Mouse (Mus musculus) WW6 (cell line): ENCODE data around the gene Zfp764.
"Not testable (repeated sequence)": the region's sequence is repeated elsewhere in the genome, so short reads cannot be mapped to it uniquely, and the experiment has no call there.

Source experiments
- DNase-seq: peaks from one replicate; pipeline ENCODE4 v3.0.0-alpha.2; 2013; ENCODE audit warnings: low read depth, low spot score

Zfp764 gene

DNA sequence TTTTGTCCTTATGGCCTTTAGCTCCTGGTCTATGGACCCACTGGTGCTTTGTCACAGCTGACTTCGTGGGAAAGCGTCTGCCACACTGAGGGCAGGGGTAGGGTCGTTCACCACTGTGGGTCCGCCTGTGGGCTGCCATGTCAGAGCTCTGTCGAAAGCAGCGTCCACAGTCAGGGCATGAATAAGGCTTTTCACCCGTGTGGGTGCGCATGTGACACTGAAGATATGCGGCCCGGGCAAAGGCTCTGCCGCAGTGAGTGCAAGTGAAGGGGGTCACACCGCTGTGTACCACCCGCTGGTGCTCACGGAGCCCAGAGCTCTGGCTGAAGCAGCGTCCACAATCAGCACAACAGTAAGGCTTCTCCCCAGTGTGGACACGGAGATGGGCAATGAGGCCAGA is 15.1 kb downstream of the Zfp764 start:
- no peak for DNase-seq

DNA sequence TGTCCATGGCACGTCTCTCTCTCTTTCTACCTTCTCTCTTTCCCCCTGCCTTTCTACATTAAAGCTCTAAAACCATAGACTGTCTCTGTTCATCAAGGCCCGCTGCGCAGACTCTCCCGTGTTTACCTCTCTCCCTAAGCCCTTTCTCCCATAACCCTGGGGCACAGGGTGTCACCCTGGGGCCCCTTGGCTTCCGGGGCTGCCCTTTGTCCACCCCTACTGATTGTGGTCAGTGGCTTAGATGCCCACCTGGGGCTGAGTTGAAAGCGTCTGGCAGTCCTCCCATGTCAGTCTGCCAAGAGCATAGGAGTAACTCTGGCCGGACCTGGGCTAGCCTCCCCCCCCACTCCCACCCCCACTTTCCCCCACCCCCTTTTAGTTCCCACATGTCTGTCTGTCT is 16.3 kb downstream of the Zfp764 start:
- no peak for DNase-seq

DNA sequence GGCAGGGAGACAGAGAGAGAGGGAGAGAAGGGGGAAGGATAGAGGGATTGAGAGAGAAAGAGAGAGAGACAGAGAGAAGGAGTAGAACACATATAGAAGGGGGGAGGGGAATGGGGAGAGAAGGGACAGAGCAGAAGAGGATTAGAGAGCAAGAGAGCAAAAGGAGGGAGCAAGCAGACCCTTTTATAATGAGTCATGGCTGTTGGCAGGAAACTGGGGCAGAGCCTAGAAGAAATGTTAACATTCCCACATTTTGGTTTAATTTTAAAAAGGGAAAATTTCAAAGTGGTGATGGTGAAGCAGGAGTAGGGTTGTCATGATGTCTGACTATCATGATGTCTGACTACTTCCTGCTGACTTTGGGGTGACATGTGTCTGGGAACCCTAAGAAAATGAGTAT is 18.4 kb downstream of the Zfp764 start:
- not testable (repeated sequence) for DNase-seq

DNA sequence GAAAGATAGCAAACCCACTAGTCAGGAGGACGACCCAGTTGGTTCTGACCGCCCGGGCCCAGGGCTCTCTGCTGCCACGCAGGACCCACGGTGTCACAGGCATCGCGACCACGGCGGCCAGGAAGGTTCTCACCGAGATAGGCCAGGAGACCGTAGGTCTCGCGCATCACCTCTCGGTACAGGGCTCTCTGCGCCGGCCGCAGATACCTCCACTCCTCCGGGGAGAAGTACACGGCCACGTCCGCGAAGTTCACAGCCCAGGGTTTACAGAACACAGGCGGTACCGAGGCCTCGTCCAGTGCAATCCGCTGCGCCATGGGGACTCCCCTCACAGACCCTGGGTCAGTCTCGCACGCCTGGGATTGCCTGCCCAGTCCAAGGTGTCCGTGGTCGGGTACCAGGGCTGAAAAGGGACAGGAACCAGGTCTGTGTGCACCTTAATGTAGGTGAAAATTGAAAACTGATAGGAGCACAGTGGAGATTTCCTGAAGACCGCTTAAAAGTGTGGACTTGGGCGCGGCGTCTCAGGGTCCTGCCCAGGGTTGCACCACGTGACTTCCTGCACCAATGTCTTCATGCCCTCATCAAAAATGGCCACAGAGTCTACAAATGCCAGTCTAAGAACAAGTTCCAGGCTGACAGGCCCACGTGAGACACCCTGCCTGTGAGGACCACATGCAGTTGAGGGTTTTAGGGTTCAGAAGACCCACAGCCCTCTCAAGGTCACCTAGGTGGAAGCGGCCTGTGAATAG is 19.8 kb downstream of the Zfp764 start, which contains the start of gene 9130019O22Rik:
Gene 9130019O22Rik, minus strand, starts transcription at position 526 of the 752 bp plus-strand sequence.
- DNase-seq, result peak; percentile 65

DNA sequence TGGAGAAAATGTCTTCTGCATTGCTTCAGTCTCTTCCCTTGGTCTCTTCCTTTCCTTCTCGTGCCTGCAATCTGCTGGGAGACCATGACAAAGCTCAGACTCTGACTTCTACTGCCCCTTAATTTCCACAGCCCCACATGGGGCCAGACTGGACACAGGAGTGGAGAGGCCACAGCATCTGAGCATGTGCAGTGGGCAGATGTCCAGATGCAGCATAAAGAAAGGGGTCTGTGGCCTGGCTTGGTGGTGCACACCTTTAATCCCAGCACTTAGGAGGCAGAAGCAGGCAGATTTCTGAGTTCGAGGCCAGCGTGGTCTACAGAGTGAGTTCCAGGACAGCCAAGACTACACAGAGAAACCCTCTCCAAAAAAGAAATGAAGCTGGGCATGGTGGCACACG is 21.1 kb downstream of the Zfp764 start:
- not testable (repeated sequence) for DNase-seq

DNA sequence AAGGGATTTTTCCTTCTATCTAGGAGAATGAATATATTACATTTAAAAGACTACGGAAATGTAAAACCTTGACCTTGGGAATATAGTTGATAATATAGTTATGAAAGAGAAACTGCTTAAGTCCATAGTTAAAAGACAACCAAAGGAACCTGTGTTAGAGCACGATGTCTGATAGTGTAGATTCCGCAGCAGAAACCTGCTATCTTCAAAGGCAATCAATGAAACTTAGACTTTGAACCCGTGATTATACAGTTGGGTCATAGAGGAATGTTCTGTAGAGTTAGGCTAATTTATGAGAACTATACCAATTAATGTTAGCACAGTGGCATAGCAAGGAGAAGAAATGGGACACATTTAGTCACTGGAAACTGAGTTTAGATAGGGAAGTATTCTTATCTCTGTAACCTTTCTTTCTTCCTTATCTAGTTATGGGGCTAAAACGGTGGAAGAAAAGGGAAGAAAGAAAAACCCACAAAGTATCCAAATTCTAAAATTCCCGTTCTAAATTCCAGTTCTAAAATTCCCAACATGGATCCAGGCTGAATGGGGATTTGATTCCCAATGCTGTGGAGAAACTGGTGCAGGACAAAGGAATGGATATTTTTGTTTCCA is 28.2 kb downstream of the Zfp764 start:
- DNase-seq, result no peak

DNA sequence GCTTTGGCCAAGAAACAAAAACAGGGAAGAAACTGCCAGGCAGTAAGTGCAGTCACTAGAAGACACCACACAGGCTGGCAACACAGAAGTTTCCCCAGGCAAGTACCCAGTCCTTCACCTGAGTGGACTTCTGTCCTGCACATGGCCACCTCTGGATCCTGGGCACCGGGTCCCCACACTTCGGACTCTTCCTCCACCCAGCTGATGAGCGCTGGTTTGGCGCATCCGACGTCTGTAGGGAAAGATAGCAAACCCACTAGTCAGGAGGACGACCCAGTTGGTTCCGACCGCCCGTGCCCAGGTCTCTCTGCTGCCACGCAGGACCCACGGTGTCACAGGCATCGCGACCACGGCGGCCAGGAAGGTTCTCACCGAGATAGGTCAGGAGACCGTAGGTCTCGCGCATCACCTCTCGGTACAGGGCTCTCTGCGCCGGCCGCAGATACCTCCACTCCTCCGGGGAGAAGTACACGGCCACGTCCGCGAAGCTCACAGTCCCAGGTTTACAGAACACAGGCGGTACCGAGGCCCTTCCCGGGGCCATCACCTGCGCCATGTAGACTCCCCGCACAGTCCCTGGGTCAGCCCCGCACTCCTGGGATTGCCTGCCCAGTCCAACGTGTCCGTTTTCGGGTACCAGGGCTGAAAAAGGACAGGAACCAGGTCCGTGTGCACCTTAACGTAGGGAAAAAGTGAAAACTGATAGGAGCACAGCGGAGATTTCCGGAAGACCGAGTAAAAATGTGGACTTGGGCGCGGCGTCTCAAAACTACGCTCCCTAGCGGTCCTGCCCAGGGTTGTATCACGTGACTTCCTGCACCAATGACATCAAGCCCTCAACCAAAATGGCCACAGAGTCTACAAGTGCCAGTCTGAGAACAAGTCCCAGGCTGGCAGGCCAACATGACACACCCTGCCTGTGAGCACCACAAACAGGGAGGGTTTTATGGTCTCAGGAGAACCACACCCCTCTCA is 31.1 kb downstream of the Zfp764 start, which contains the start of gene Zfp747:
Gene Zfp747, minus strand, starts transcription at position 780 of the 975 bp plus-strand sequence.
- DNase-seq, result peak; percentile 81

DNA sequence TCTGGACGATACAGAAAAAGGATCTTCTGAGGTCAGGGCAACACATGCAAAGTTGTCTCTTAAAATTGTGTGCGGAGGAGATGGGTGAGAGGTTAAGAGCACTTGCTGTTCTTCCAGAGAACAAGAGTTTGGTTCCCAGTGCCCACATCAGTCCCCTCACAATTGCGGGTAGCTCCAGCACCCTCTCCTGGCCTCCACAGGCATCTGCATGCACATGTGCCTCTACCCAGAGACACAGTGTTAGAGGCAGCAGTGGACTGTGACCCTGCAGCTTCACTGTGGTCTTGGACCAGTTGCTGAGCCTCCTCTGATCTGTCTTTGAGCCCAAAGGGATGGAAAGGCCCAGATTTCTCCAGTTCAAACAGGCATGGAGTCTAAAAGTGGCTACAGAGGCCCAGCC is 34.8 kb downstream of the Zfp764 start:
- DNase-seq, result not testable (repeated sequence)

DNA sequence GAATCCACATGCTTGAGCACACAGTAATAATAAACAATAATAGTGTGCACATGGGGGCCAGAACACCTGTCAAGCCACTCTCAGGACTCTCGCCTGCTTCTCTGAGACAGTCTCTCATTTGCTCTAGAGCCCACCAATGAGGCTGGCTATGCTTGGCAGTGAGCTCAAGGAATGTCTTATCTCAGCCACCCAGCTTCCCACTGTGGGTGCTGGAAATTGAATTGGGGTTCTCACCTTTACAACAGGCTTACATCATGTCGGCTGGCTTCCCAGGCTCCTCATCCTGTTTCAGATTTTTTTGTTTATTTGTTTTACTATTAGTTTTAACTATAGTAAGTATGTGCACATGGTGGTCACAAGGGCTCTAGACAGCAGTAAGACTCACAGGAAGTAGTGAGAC is 35.4 kb downstream of the Zfp764 start:
- no peak for DNase-seq

DNA sequence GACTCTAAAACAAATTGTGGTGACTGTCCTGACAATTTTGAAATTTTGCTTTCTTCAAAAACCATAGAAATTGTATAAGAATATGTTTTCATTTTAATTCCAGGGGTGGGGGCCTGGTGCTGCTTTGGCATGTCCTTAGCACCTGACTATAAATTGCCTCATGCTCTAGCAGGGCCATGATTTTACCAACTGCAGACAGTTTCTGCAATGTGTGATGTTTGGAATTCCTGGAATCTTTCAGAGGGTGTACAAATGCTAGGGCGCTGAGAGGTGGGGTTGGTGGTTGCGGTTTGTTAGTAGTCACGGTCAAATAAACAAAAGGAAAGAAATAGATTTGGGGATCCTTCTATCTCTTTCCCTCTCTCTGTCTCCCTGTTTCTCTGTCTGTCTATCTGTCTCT is 40.4 kb downstream of the Zfp764 start:
- DNase-seq, result no peak

DNA sequence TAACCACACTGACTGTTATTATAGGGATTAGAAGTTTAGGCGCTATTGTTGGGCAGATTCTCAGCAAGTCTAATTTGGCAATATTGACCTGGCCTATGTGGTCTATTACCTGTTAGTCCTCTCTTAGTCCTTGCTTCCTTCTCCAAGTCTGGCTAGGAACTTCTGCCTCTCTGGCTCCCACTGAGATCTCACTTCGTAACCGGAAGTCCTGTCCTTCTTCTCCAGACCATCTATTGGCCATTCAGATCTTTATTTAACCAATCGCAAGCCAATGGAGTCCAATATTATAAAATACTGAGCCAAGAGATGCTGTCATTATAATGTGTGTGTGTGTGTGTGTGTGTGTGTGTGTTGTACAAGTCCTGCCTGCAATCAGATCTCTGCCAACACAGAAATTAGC is 42.5 kb downstream of the Zfp764 start:
- DNase-seq, result no peak

DNA sequence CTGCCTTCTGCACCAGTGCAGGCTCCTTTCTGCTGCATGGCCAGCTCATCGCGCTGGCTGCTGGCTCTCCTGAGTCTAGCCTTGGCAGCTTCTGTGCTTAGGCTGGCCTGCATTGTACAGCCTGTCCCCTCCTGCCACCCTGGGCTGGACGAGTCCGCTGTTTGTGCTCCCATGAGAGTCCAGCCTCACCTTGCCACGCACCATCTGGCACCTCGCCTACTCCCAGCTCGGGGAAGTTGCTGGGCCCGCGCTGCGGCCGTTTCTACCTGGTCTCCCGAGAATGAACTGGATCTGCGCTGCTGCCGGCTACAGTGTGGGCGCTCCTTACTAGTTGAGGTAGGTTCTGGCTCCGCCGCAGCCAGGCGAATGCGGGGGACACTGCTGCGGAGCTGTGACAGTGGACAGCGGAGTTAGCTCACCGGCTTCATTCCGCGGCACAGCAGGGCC is 43.1 kb downstream of the Zfp764 start:
- no peak for DNase-seq

DNA sequence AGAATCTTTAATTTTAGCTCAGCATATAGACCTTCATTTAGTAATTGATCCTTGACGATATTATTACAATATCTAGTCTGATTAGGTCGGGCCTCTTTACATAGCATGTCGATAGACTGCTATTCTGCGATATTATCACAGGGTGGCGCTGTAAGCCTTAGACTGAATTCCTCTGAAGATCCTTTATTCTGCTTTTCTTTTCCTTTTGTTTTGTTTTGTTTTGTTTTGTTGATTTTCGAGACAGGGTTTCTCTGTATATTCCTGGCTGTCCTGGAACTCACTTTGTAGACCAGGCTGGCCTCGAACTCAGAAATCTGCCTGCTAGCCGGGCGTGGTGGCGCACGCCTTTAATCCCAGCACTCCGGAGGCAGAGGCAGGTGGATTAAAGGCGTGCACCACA is 44.2 kb downstream of the Zfp764 start:
- DNase-seq, result not testable (repeated sequence)

DNA sequence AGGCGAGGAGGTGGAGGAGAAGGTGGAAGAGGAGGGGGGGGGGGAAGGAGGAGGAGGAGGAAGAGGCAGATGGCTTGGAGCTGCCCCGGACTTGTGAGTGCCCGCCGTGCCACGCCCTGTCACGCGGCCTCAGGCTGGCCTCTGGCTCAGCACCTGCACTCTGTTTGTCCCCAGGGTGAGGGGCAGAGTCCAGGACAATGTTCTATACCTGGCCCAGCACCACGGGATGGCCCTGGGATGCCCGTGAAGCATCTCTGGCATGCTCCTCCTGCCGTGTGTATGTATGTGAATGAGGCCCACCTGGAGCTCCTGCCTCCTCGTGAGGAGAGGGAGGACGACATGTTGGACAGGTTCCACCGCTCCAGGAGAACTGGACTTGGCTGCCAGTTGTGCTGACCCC is 45.2 kb downstream of the Zfp764 start:
- DNase-seq, result no peak

DNA sequence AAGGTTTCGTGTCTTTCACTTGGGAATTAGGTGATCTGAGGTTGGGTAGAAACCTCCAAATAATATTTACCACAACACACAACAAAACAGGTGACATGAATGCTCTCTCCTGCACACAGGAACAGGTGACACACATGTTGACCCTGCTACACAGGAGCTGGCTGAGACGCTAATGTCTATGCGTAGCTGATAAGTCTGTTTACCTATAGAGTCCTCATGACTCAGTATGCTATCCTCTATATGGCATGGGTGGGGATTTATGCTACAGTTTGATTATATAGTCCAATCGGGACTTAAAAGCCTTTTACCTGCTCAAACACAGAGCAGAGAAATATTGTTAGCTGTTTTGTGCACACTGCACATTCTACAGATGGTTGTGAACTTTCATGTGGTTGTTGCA is 46.4 kb downstream of the Zfp764 start:
- DNase-seq, result no peak

DNA sequence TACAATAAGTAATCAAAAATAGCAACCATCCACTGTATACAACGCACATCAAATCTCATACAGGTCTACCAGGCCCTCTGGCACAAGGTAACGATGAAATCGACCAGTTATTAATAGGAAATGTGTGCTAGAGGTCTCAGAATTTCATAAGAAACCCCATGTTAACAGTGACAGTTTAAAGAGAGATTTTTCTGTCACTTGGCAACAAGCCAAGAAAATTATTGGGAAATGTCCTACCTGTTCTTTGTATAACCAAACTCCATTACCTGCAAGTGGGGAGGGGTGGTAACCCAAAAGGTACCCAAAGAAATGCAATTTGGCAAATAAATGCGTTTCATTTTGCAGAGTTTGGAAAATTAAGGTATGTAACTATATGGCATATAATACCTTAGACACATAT is 48.1 kb downstream of the Zfp764 start:
- no peak for DNase-seq

DNA sequence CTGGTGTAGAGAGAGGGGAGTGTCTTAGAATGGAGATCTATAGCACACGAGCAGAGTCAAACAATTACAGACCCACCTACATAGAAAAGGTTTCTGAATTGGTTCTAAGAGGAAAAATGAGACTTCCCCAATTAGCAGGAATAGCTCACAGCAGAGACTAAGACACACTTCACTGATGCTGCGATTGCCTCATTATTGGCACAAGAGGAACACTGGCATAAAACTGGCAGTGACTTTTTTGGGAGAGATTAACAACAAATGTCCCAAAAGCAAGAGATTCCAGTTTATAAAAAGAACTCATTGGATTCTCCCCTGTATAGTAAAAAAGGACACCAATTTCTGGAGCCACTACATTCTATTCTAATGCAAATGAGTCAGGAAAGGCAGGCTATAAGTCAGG is 48.8 kb downstream of the Zfp764 start:
- no peak for DNase-seq

DNA sequence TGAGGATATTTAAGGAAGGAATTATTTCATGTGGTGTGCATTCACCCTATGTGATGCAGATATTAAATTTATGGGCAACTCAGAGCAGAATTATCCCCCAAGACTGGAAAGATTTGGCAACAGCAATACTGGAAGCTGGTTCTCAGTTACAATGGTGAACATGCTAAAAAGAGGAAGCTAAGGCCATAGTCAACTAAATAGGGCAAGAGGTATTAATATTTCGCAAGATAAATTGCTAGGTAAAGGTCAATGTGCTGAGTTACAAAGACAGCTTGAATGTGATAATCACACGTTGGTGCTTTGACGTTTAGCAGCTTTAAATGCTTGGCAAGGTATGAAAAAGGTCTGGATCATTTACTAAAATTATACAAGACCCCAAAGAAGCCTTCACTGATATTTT is 50.8 kb downstream of the Zfp764 start:
- no peak for DNase-seq
